Mouse (Mus musculus) hindbrain, postnatal 0 days (tissue): ENCODE results near the gene Foxn2. TPM values are rescaled to one million over a fixed set of nuclear protein-coding genes. Genes with fewer than 3 reads are reported as not detected.

Source experiments
- ATAC-seq: fragments of 200-750 bp; cut with Nextera tagmentation; 2 replicates; pipeline ENCODE4 v1.8.0; 2017; ENCODE audit warnings: mild to moderate bottlenecking, moderate TSS enrichment, moderate library complexity
- DNase-seq: peaks from one replicate; pipeline ENCODE4 v3.0.0-alpha.2; 2015; ENCODE audit warnings: low spot score
- H3K27ac ChIP-seq: fragments of 300-500 bp; sonication (generic); 2 replicates; pipeline ENCODE4 v1.5.1; 2014; ENCODE audit warnings: mild to moderate bottlenecking
- H3K27me3 ChIP-seq: fragments of 300-500 bp; sonication (generic); 2 replicates; pipeline ENCODE4 v1.6.1; 2014; ENCODE audit warnings: low read length, mixed read lengths; ENCODE audit not compliant: insufficient read depth
- H3K36me3 ChIP-seq: fragments of 300-500 bp; sonication (generic); 2 replicates; pipeline ENCODE4 v1.6.1; 2014; ENCODE audit warnings: low read length, mixed read lengths; ENCODE audit not compliant: insufficient read depth
- H3K4me1 ChIP-seq: fragments of 300-500 bp; sonication (generic); 2 replicates; pipeline ENCODE4 v1.6.1; 2014; ENCODE audit warnings: antibody characterized with exemption, low read length, mixed read lengths; ENCODE audit not compliant: insufficient read depth
- H3K4me2 ChIP-seq: fragments of 300-500 bp; sonication (generic); 2 replicates; pipeline ENCODE4 v1.6.1; 2014; ENCODE audit warnings: low read depth, mild to moderate bottlenecking, low read length, moderate library complexity, mixed read lengths
- H3K4me3 ChIP-seq: fragments of 300-500 bp; sonication (generic); 2 replicates; pipeline ENCODE4 v1.5.1; 2014; ENCODE audit warnings: low read length
- H3K9ac ChIP-seq: fragments of 300-500 bp; sonication (generic); replicated peaks from 2 replicates; pipeline ENCODE4 v1.6.1; 2014; ENCODE audit warnings: mild to moderate bottlenecking, low read length, moderate library complexity, mixed read lengths
- H3K9me3 ChIP-seq: fragments of 300-500 bp; sonication (generic); 2 replicates; pipeline ENCODE4 v1.6.1; 2016; ENCODE audit warnings: low read length, mixed read lengths
- CTCF ChIP-seq: IDR thresholded peaks from 2 replicates; pipeline ENCODE4 v1.5.1; 2016; ENCODE audit warnings: antibody characterized with exemption, control low read depth, low read depth
- WGBS: fragments of 180-500 bp; shearing (Covaris S2); extraction: QIAGEN DNeasy Blood & Tissue Kit; methylation state at CpG from one replicate; pipeline ENCODE4 v1.1.7; 2014; 5-methylcytosine and 5-hydroxymethylcytosine counted together
- polyA plus RNA-seq: library from polyadenylated mRNA; unstranded; fragments of >200 nt; fragmentation: Nextera tagmentation; extraction: Ambion mirVana; gene quantifications from 2 replicates; pipeline ENCODE4 v1.2.1, GENCODE M21; 2015
- total RNA-seq: library from RNA; depleted of rRNA; stranded (reverse); fragments of >200 nt; gene quantifications from 2 replicates; pipeline ENCODE4 v1.2.3, GENCODE M21; 2014

Gene Foxn2
- total and polyA plus RNA-seq, 2 experiments from 2014 or later, result 8.0 to 17.1 TPM

DNA sequence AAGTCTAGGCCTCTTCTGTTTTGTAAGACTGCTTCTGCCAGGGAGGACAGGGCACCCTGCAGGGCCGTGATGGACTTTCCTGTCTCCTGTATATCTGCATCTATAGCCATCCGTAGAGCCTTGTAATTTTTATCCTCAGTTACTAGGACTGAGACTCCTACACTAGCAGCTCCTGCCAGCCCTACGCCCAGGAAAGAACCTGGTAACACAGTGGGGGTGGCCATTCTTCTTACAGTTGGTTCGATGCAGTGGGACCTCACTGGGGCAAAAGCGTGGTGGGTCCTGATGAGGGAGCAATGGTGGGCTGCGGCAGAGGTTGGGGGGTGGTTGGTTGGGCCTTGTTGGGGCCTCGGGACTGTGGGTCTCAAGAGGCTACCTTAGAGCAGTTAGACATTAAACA lies 36.7 kb downstream of the Foxn2 start:
- no peak overlapping the region for H3K4me3 ChIP-seq
- 92% methylated on average over 7 of the region's 7 CpGs for WGBS
- H3K9ac ChIP-seq, result no peak overlapping the region
- no peaks in the 10 kb centered on the region for H3K4me1 ChIP-seq
- no peaks in the 10 kb centered on the region for H3K27me3 ChIP-seq
- no peak for ATAC-seq
- H3K27ac ChIP-seq, result no peak overlapping the region
- H3K4me2 ChIP-seq, result no peak overlapping the region
- DNase-seq, result no peak
- H3K36me3 ChIP-seq, result no peaks in the 10 kb centered on the region; the same call in 1 of the 2 replicates
- no peaks in the 10 kb centered on the region for H3K9me3 ChIP-seq
- TF ChIP-seq CTCF, result no peak

DNA sequence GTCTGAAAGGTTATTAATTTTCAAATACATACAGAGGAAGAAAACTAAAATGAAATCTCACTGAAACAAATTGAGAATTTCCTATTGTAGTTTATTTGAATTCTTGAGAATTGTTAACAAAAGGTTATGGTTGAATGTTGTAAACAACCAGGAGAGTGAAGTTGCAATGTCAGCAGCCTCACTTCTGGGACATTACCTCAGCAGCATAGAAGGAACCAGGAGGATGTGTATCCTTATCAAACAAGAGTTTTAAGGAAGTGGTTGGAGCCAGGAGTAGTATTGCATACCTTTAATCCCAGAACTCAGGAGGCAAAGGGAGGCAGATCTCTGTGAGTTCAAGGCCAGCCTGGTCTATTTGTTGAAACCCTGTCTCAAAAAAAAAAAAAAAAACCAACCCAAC lies 37.2 kb downstream of the Foxn2 start:
- Histone ChIP-seq H3K4me2 (no peak overlapping the region), H3K9me3 (no peaks in the 10 kb centered on the region), H3K4me3 (no peak overlapping the region), H3K36me3 (no peaks in the 10 kb centered on the region; the same call in 1 of the 2 replicates), H3K4me1 (no peaks in the 10 kb centered on the region), H3K27me3 (no peaks in the 10 kb centered on the region), H3K9ac (no peak overlapping the region), H3K27ac (no peak overlapping the region)
- no peak for TF ChIP-seq CTCF
- ATAC-seq, result no peak
- no peak for DNase-seq

DNA sequence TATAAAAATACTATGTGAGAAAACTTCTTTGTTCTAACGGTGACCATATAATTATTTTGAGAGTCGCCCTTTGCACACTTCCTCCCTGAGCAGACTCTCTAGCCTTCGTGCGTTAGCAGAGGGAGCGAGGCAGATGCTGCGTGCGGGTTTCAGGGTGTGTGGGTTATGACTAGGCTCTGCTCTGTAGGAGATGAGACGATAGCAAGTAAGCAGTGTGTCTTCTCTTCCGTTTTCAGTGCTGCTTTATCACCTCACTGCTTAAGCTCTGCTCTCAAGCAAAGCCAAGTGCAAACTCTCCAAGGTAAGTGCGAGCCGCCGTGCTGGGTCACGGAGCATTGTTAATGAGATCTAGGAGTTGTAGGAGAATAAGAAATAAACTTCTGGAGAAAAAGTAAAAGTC lies 38.5 kb downstream of the Foxn2 start:
- H3K4me2 ChIP-seq, result no peak overlapping the region
- WGBS, result 76% methylated on average over 13 of the region's 13 CpGs
- ATAC-seq, result no peak

DNA sequence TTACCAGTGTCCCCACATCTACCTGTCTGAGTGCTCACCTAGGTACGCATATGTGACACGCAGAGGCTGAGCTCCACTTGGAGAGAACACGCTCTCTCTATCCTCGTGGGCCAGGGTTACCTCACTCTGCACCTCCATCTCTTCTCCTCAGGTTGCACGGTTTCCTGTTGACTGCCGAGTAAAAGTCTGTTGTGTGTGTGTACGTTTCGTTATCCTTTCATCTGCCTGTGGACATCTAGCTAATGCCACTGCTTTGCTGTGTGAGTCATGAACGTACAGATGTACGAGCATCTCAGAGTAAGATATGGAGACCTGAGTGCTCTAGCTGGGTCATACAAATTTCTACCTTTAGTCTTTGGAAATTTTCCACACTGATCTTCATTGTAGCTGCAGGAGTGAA lies 39.9 kb downstream of the Foxn2 start:
- H3K27ac ChIP-seq, result no peak overlapping the region
- H3K4me3 ChIP-seq, result no peak overlapping the region
- TF ChIP-seq CTCF, result no peak
- no peak for DNase-seq
- no peak overlapping the region for H3K4me2 ChIP-seq
- 94% methylated on average over 10 of the region's 10 CpGs for WGBS
- no peaks in the 10 kb centered on the region for H3K4me1 ChIP-seq
- ATAC-seq, result no peak
- H3K36me3 ChIP-seq, result no peaks in the 10 kb centered on the region; the same call in 1 of the 2 replicates
- H3K9ac ChIP-seq, result no peak overlapping the region
- no peaks in the 10 kb centered on the region for H3K27me3 ChIP-seq
- no peaks in the 10 kb centered on the region for H3K9me3 ChIP-seq

More for the DNA sequence above, 38.5 kb downstream of the Foxn2 start:
- no peak for DNase-seq
- Histone ChIP-seq H3K4me1 (no peaks in the 10 kb centered on the region), H3K36me3 (no peaks in the 10 kb centered on the region; the same call in 1 of the 2 replicates), H3K9me3 (no peaks in the 10 kb centered on the region), H3K27ac (no peak overlapping the region), H3K9ac (no peak overlapping the region), H3K27me3 (no peaks in the 10 kb centered on the region), H3K4me3 (no peak overlapping the region)
- no peak for TF ChIP-seq CTCF

DNA sequence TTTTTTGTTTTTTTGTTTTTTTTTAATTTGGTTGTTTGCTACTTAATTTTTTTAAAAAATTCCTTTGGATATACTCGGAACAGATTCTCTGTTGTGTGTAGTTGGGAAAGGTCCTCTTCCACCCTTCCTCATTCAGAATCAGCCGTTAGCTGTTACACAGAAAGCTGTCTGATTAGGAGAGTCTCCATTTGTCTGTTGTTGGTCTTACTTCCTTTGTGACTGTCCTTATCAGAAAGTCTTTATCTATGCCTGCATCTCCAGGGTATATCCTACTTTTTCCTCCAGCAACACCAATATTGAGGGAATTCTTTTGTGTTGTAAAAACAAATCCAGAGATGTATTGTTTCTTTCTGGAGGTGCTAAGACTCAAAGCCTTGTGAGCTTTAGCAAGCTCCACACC lies 40.6 kb downstream of the Foxn2 start:
- no peaks in the 10 kb centered on the region for H3K27me3 ChIP-seq
- no peak for ATAC-seq
- H3K4me2 ChIP-seq, result no peak overlapping the region
- 94% methylated on average over 2 of the region's 2 CpGs for WGBS
- no peak for DNase-seq
- no peak overlapping the region for H3K4me3 ChIP-seq
- H3K27ac ChIP-seq, result no peak overlapping the region
- H3K9me3 ChIP-seq, result no peaks in the 10 kb centered on the region
- H3K36me3 ChIP-seq, result no peaks in the 10 kb centered on the region; the same call in 1 of the 2 replicates
- H3K4me1 ChIP-seq, result no peaks in the 10 kb centered on the region
- H3K9ac ChIP-seq, result no peak overlapping the region
- no peak for TF ChIP-seq CTCF

DNA sequence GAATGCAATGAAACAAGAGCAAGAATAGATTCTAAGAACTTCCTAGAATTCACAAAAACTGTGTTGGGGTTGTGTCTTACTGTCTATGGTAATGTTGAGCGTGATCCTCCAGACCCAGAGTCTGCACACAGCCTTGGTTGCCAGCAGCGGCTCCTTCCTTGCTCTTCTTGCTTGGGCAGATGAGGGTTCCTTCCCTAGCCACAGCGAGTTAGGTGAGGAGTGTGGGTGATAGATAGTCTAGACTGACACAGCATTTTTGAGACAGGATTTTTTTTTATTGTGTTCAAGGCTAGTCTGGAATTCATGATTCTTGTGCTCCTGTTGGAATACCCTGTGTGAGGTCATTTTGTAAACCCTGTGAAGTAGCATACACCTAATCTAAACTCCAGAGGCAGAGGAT lies 41.1 kb downstream of the Foxn2 start:
- 98% methylated on average over 3 of the region's 3 CpGs for WGBS
- Histone ChIP-seq H3K27ac (no peak overlapping the region), H3K9ac (no peak overlapping the region), H3K4me2 (no peak overlapping the region), H3K4me3 (no peak overlapping the region), H3K4me1 (no peaks in the 10 kb centered on the region), H3K36me3 (peaks cover 4% of the 10 kb centered on the region; the same call in 1 of the 2 replicates), H3K27me3 (no peaks in the 10 kb centered on the region), H3K9me3 (no peaks in the 10 kb centered on the region)
- no peak for TF ChIP-seq CTCF
- ATAC-seq, result no peak
- no peak for DNase-seq

DNA sequence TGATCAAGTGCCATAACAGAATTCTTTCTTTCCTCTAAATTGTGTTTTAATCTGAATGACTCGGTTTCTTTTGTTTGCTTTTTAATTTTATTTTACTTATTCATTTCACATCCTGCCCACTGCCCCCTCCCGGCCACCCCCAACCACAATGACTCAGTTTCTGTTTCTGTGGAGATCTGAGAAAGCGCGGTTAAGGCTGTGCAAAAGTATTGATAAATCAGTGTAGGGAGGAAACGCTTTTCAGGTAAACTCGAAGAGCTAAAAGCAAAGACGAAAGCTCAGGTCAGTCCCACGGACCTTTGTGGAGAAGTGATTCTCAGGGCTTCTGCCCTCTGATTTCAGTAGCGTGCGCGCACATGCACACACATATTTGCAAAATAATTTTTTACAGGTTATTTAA lies 44.0 kb downstream of the Foxn2 start:
- H3K4me1 ChIP-seq, result no peaks in the 10 kb centered on the region
- ATAC-seq (no peak), DNase-seq (no peak)
- no peak overlapping the region for H3K9ac ChIP-seq
- TF ChIP-seq CTCF, result no peak
- no peak overlapping the region for H3K4me2 ChIP-seq
- H3K4me3 ChIP-seq, result no peak overlapping the region
- 90% methylated on average over 11 of the region's 11 CpGs for WGBS
- H3K36me3 ChIP-seq, result peaks cover 4% of the 10 kb centered on the region; the same call in 1 of the 2 replicates
- H3K27me3 ChIP-seq, result no peaks in the 10 kb centered on the region
- H3K27ac ChIP-seq, result no peak overlapping the region
- H3K9me3 ChIP-seq, result no peaks in the 10 kb centered on the region
